Mouse (Mus musculus) cortical plate, adult 2 months (tissue): ENCODE results near the gene Arid1b. TPM values are rescaled to one million over a fixed set of nuclear protein-coding genes. Genes with fewer than 3 reads are reported as not detected.

Experiments used
- H3K27ac ChIP-seq: fragments of 200-500 bp; 2 replicates; pipeline ENCODE4 v1.5.1; 2012; ENCODE audit warnings: low read length, control low read depth, inconsistent platforms; ENCODE audit not compliant: insufficient read depth
- H3K4me1 ChIP-seq: fragments of 200-500 bp; 2 replicates; pipeline ENCODE4 v1.6.1; 2011; ENCODE audit warnings: low read length; ENCODE audit not compliant: control insufficient read depth, insufficient read depth
- H3K4me3 ChIP-seq: fragments of 200-500 bp; 2 replicates; pipeline ENCODE4 v1.5.1; 2011; ENCODE audit warnings: mild to moderate bottlenecking, low read length, control low read depth; ENCODE audit not compliant: insufficient read depth
- CTCF ChIP-seq: fragments of 200-500 bp; IDR thresholded peaks from 2 replicates; pipeline ENCODE4 v1.5.1; 2011; ENCODE audit warnings: mild to moderate bottlenecking, control low read depth, low read length; ENCODE audit not compliant: insufficient read depth; ENCODE audit errors: extremely low read depth
- POLR2A ChIP-seq: fragments of 200-500 bp; IDR thresholded peaks from 2 replicates; pipeline ENCODE4 v1.6.1; 2011; ENCODE audit warnings: mild to moderate bottlenecking, low read length, control low read depth; ENCODE audit not compliant: insufficient read depth; ENCODE audit errors: extremely low read depth
- polyA plus RNA-seq: library from polyadenylated mRNA; depleted of rRNA; stranded (reverse); fragments of >200 nt; gene quantifications from 2 replicates; pipeline ENCODE4 v1.2.3, GENCODE M21; 2012

Gene Arid1b
- polyA plus RNA-seq, 1 experiment = 22.8 TPM

GRCm38 (mm10) chr17:5264783-5265182, 270.7 kb downstream of the Arid1b start:
- Histone ChIP-seq H3K4me1 (peaks cover 13% of the 10 kb centered on the region), H3K4me3 (no peak overlapping the region), H3K27ac (no peak overlapping the region)
- TF ChIP-seq CTCF (no peak), POLR2A (no peak)

- Histone ChIP-seq H3K4me3 (no peak overlapping the region), H3K4me1 (peaks cover 11% of the 10 kb centered on the region), H3K27ac (no peak overlapping the region)
- TF ChIP-seq POLR2A (no peak), CTCF (no peak)
Measured at GRCm38 (mm10) chr17:5265615-5266014, 271.5 kb downstream of the Arid1b start.

DNA sequence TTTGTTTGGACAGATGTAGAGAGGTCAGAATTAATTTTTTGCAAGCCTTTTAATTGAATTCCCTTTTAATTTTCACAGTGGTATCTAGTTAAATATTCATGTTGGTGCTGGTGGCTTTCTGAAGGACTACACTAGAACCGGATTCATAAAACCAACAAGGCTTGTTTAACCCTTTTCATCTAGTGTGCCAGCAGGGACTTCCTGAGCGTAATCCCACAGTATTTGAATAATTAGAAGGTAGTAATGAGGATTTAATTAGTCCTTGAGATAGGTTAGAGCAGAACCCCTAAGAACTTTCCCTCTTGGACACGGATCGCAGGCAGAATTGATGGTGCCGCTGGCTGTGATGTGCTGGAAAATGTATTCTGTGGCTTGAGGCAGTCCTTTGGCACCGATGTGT, 273.6 kb downstream of the Arid1b start:
- no peak overlapping the region for H3K27ac ChIP-seq
- TF ChIP-seq POLR2A (no peak), CTCF (no peak)
- no peak overlapping the region for H3K4me3 ChIP-seq
- H3K4me1 ChIP-seq = peaks cover 8% of the 10 kb centered on the region

DNA sequence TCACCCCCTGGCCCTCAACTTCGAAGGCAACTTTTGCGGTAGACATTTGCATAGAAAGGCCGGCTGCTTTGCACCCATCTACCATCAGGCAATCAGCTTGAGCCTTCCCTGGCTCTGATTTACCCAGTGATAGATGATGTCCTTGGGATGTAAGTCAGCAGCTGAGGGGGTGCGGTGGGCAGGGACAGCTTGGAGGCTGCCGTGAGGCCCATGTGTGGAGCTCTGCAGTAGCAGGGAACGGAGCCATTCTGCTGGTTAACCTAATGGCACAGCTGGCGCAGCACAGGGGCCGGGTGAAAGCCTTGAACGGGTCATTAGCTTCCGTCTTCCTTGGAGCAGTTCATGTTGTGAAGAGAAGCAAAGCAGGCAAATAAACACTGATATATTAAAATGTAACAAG, 275.2 kb downstream of the Arid1b start:
- TF ChIP-seq CTCF (no peak), POLR2A (no peak)
- peaks cover 12% of the 10 kb centered on the region for H3K4me1 ChIP-seq
- H3K4me3 ChIP-seq = no peak overlapping the region
- H3K27ac ChIP-seq = no peak overlapping the region

- Histone ChIP-seq H3K4me1 (peaks cover 12% of the 10 kb centered on the region), H3K4me3 (no peak overlapping the region), H3K27ac (no peak overlapping the region)
- TF ChIP-seq POLR2A (no peak), CTCF (no peak)
Measured at GRCm38 (mm10) chr17:5269774-5270173, 275.6 kb downstream of the Arid1b start.

DNA sequence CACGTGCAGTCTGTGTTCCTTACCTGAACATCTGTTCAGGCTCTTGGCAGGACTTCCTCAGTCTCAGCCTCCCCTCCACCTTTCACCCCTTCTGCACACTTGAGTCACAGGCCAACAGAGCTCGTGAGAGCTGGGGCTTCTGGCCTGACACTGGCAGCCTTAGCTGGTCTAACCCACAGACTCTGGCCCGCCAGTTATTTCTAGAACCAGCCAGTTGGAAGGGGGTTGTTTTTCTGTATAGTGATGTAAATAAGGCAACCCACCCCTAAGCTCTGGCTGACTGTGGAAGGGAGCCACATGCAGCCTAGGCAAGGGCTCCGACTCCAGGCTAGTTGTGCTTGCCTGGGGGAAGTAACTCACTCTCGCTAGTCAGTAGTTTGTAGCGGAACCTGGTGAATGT, 276.7 kb downstream of the Arid1b start:
- no peak overlapping the region for H3K4me3 ChIP-seq
- H3K4me1 ChIP-seq = peaks cover 14% of the 10 kb centered on the region
- TF ChIP-seq CTCF (no peak), POLR2A (no peak)
- no peak overlapping the region for H3K27ac ChIP-seq

GRCm38 (mm10) chr17:5273118-5273517, 279.0 kb downstream of the Arid1b start:
- Histone ChIP-seq H3K4me3 (no peak overlapping the region), H3K4me1 (peaks cover 19% of the 10 kb centered on the region), H3K27ac (peak overlapping the region; percentile 37; the same call in 1 of the 2 replicates)
- no peak for TF ChIP-seq POLR2A
- TF ChIP-seq CTCF = no peak

- Histone ChIP-seq H3K4me3 (no peak overlapping the region), H3K27ac (no peak overlapping the region), H3K4me1 (peaks cover 19% of the 10 kb centered on the region)
- TF ChIP-seq POLR2A = no peak
- TF ChIP-seq CTCF = no peak
Measured at GRCm38 (mm10) chr17:5273685-5274084, 279.6 kb downstream of the Arid1b start.

DNA sequence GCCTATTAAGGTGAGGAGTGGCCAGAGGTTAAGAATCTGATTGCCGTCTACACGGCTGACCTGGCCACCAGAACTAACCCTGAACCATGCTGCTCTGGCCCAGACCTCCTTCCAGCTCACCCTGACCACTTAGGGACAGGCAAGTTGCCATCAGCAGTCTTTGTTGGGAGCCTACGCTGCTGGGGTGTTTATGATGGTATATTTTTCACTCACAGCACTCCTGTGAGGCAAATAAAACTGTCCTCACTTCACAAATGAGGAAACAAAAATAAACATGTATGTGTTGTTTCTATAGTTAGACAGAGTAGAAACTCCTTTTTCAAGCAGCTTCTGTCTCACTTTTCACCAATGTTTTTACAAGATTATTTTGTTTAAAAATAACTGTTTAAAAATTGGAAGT, 280.3 kb downstream of the Arid1b start:
- Histone ChIP-seq H3K4me1 (peaks cover 19% of the 10 kb centered on the region), H3K4me3 (no peak overlapping the region), H3K27ac (no peak overlapping the region)
- no peak for TF ChIP-seq POLR2A
- TF ChIP-seq CTCF = no peak

DNA sequence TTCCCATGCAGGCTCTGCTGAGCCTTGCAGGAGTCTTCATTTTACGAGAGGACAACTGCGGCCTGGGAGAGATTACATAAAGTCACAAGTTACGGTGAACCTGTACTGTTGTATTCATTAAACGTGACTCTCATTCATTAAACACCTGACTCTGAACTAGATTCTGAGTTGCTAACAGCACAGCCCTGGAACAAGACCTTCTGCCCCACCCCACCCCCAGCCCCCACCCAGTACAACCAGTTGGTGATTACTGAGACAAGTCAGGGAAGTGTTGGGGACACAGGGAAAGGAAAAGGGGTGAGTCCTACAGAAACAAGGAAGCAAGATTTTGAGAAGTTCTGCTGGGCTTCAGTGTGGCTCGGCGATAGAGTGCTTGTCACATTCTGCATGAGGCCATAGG, 281.6 kb downstream of the Arid1b start:
- H3K4me3 ChIP-seq = no peak overlapping the region

More for the DNA sequence above, 281.6 kb downstream of the Arid1b start:
- Histone ChIP-seq H3K27ac (no peak overlapping the region), H3K4me1 (peaks cover 16% of the 10 kb centered on the region)
- no peak for TF ChIP-seq CTCF
- TF ChIP-seq POLR2A = no peak
